Mouse (Mus musculus): ENCODE measurements around the gene Abcb9. TPM values are rescaled to one million over a fixed set of nuclear protein-coding genes. Genes with fewer than 3 reads are reported as not detected.
A peak's percentile ranks its signal among the peaks of the same experiment; 100 is the strongest.

Abcb9 gene
- 2.9 and 3.1 TPM in 2 replicates for polyA plus RNA-seq (2012; rRNA removed)
- polyA plus RNA-seq (2014; fragmentation: Nextera tagmentation; extraction: Ambion mirVana): 2.6 and 3.6 TPM in 2 replicates

GRCm38 (mm10) chr5:124095596-124096232, at the start of gene Abcb9:
TSS of gene Abcb9 (minus strand) at chr5:124095798.
- Histone ChIP-seq H3K9me3 (ENCODE audit: control insufficient read depth, low read length) (no peaks in the 10 kb centered on the region), H3K4me3 (ENCODE audit: insufficient read depth in 1 of 2, low read depth in 2 of 2, low read length in 2 of 2) (peak within 1 kb of the TSS; percentile 44 to 73), H3K27me3 (ENCODE audit: control insufficient read depth, insufficient read depth, low read length) (no peaks in the 10 kb centered on the region), H3K9ac (replicated peaks) (peak within 1 kb of the TSS; percentile 80), H3K27ac (peak within 1 kb of the TSS; percentile 81), H3K4me1 (replicated peaks; ENCODE audit: control insufficient read depth in 2 of 2, insufficient read depth in 2 of 2, low read length in 1 of 2) (peaks cover 28 to 30% of the 10 kb centered on the region in 2 experiments), H3K4me2 (ENCODE audit: low read depth) (peak within 1 kb of the TSS; percentile 86), H3K36me3 (replicated peaks; ENCODE audit: control insufficient read depth, insufficient read depth, low read depth) (no peaks in the 10 kb centered on the region)
- 1% methylated on average over 42 of the region's 42 CpGs for WGBS (ENCODE audit: insufficient replicate concordance)
- DNase-seq (ENCODE audit: low read depth in 3 of 3, low spot score in 3 of 3): peak; percentile 89 to 97 (median 92)
- TF ChIP-seq CTCF (IDR thresholded peaks at IDR 0.05; ENCODE audit: low read depth) (no peak), EP300 (IDR thresholded peaks at IDR 0.05; ENCODE audit: low read depth) (no peak)
- peak; percentile 79 for ATAC-seq (ENCODE audit: insufficient read depth)

DNA sequence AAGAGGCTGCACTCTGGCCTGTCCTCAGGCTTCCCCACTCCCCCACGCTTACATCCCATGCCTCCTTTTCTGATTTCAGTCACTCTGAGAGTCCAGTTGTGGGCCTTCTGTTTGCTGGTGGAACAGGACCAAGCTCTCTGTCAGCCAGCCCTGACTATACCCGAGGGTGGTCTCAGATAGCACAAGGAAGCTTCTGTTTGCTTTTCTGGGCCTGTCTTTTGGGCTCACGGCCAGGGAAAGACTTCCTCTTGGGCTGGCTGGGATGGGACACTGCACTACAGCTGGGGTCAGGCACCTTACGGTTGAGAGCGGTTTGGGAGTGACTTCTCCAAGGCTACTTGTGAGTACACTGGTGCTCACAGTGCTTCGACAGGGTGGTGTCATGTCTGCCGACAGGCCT, 42.5 kb upstream of the Abcb9 start:
- ATAC-seq (ENCODE audit: insufficient read depth) (no peak), DNase-seq (ENCODE audit: low read depth in 3 of 3, low spot score in 3 of 3) (no peak)
- Histone ChIP-seq H3K4me3 (ENCODE audit: insufficient read depth in 1 of 2, low read depth in 2 of 2, low read length in 2 of 2) (no peak overlapping the region), H3K9ac (replicated peaks) (no peak overlapping the region), H3K27me3 (ENCODE audit: control insufficient read depth, insufficient read depth, low read length) (no peaks in the 10 kb centered on the region), H3K36me3 (replicated peaks; ENCODE audit: control insufficient read depth, insufficient read depth, low read depth) (peaks cover 2% of the 10 kb centered on the region), H3K4me1 (replicated peaks; ENCODE audit: control insufficient read depth in 2 of 2, insufficient read depth in 2 of 2, low read length in 1 of 2) (no peaks in the 10 kb centered on the region), H3K4me2 (ENCODE audit: low read depth) (no peak overlapping the region), H3K27ac (no peak overlapping the region), H3K9me3 (ENCODE audit: control insufficient read depth, low read length) (no peaks in the 10 kb centered on the region)
- TF ChIP-seq EP300 (IDR thresholded peaks at IDR 0.05; ENCODE audit: low read depth) (no peak), CTCF (IDR thresholded peaks at IDR 0.05; ENCODE audit: low read depth) (no peak)
- WGBS (ENCODE audit: insufficient replicate concordance): 75% methylated on average over 7 of the region's 7 CpGs

DNA sequence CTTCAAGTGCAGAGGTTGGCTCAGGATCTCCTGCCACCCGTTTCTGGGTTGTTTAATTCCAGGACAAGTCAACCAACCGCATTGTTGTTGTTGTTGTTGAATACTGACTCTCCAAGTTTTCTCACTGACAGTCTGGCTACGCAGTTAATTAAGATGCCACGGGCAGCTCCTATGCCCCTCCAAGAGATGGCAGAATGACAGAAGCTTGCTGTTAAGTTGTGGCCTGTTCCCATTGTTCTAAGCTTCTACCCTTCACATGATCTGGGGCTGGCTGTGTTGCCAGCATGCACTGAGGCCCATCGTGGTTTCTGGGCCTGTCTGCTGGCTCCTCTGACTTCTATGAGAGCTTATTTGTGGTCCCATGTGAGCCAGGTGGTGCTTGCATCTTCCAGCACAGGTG, 38.7 kb upstream of the Abcb9 start:
- Histone ChIP-seq H3K4me2 (ENCODE audit: low read depth) (no peak overlapping the region), H3K27ac (no peak overlapping the region), H3K9me3 (ENCODE audit: control insufficient read depth, low read length) (no peaks in the 10 kb centered on the region), H3K4me3 (ENCODE audit: insufficient read depth in 1 of 2, low read depth in 2 of 2, low read length in 2 of 2) (no peak overlapping the region), H3K9ac (replicated peaks) (no peak overlapping the region), H3K36me3 (replicated peaks; ENCODE audit: control insufficient read depth, insufficient read depth, low read depth) (no peaks in the 10 kb centered on the region; the same call in 1 of the 2 replicates), H3K4me1 (replicated peaks; ENCODE audit: control insufficient read depth in 2 of 2, insufficient read depth in 2 of 2, low read length in 1 of 2) (no peaks in the 10 kb centered on the region), H3K27me3 (ENCODE audit: control insufficient read depth, insufficient read depth, low read length) (no peaks in the 10 kb centered on the region)
- no peak for DNase-seq (ENCODE audit: low read depth in 3 of 3, low spot score in 3 of 3)
- TF ChIP-seq EP300 (IDR thresholded peaks at IDR 0.05; ENCODE audit: low read depth): no peak
- ATAC-seq (ENCODE audit: insufficient read depth): no peak
- WGBS (ENCODE audit: insufficient replicate concordance): 73% methylated on average over 5 of the region's 5 CpGs

DNA sequence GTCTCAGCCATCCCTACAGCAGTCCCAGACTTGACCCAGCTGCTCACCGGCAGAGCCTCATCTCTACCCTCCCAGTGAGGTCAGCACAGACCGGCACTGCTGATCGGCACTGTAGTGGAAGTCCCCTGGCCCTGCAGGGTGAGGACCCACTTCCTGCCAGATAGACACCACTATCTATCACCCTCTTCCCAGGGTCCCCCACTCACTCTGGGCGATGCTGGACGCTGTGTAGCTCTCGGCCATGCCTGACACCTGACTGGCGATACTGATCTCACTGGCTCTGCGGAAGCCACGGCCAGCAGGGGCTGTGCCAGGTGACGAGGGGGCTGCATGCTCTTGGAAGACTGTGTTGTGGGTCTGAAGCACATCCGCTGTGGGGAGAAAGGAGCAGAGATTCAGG, 29.5 kb upstream of the Abcb9 start:
- Histone ChIP-seq H3K4me2 (ENCODE audit: low read depth) (no peak overlapping the region), H3K9ac (replicated peaks) (no peak overlapping the region), H3K4me3 (ENCODE audit: insufficient read depth in 1 of 2, low read depth in 2 of 2, low read length in 2 of 2) (no peak overlapping the region), H3K27me3 (ENCODE audit: control insufficient read depth, insufficient read depth, low read length) (no peaks in the 10 kb centered on the region), H3K4me1 (replicated peaks; ENCODE audit: control insufficient read depth in 2 of 2, insufficient read depth in 2 of 2, low read length in 1 of 2) (no peaks in the 10 kb centered on the region), H3K9me3 (ENCODE audit: control insufficient read depth, low read length) (no peaks in the 10 kb centered on the region), H3K27ac (no peak overlapping the region), H3K36me3 (replicated peaks; ENCODE audit: control insufficient read depth, insufficient read depth, low read depth) (no peaks in the 10 kb centered on the region; the same call in 1 of the 2 replicates)
- ATAC-seq (ENCODE audit: insufficient read depth) (no peak), DNase-seq (ENCODE audit: low read depth in 3 of 3, low spot score in 3 of 3) (no peak)
- no peak for TF ChIP-seq CTCF (IDR thresholded peaks at IDR 0.05; ENCODE audit: low read depth)
- WGBS (ENCODE audit: insufficient replicate concordance): 77% methylated on average over 11 of the region's 11 CpGs

DNA sequence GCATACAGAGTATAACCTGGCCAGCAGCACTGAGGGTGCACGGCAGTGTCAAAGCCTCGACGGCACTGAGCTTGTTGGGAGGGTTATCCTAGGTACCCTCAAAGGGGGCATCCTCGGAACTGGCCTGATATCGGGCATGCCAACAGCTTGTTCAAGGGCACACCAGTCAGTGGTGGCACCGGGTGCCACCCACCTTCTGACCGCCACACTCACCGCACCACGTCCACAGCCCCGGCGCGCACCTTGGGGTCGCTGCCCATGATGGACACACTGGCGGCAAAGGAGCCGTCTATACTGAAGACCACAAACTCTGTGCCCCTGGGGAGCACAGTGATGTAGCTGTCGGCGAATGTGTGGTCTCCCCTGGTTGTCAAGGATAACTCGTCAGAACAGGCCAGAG, 26.8 kb upstream of the Abcb9 start:
- DNase-seq (ENCODE audit: low read depth in 3 of 3, low spot score in 3 of 3): no peak
- TF ChIP-seq EP300 (IDR thresholded peaks at IDR 0.05; ENCODE audit: low read depth): no peak
- TF ChIP-seq CTCF (IDR thresholded peaks at IDR 0.05; ENCODE audit: low read depth): no peak
- H3K4me1 ChIP-seq (replicated peaks; ENCODE audit: control insufficient read depth in 2 of 2, insufficient read depth in 2 of 2, low read length in 1 of 2): no peaks in the 10 kb centered on the region
- peaks cover 4% of the 10 kb centered on the region for H3K36me3 ChIP-seq (replicated peaks; ENCODE audit: control insufficient read depth, insufficient read depth, low read depth)
- H3K9ac ChIP-seq (replicated peaks): no peak overlapping the region
- no peak overlapping the region for H3K4me3 ChIP-seq (ENCODE audit: insufficient read depth in 1 of 2, low read depth in 2 of 2, low read length in 2 of 2)
- ATAC-seq (ENCODE audit: insufficient read depth): no peak
- H3K9me3 ChIP-seq (ENCODE audit: control insufficient read depth, low read length): no peaks in the 10 kb centered on the region
- WGBS (ENCODE audit: insufficient replicate concordance): 80% methylated on average over 18 of the region's 18 CpGs
- H3K27ac ChIP-seq: no peak overlapping the region
- no peak overlapping the region for H3K4me2 ChIP-seq (ENCODE audit: low read depth)
- no peaks in the 10 kb centered on the region for H3K27me3 ChIP-seq (ENCODE audit: control insufficient read depth, insufficient read depth, low read length)
